Mouse (Mus musculus): ENCODE results near the gene Gid8.

DNA sequence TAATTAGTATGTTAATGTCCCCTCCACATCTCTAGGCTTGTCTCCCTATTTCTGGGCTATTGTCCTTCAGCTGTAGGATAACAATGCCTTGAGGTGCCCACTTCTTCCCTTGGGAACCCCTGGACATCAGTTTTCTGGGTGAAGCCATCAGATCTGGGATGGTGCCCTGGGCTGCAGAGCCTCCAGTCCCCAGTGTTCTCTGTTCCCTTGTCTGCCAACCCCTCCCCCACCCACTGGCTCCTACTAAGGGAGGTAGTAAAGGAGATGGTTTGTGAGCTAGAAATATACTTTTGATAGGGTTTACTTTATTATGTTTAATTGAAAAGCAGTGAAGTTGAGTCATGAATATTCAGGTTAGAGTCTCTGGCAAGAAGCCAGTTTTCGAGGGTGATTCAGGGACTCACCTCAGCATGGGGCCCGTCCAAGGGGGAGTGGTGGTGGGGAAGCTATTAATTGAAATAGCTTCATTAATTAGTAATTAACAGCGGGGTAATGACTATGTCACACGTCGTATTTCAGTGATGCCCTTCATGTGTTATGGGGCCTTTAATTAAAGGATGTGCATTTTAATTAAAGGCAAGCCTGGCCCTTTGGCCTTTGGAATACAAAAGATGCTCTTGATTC lies 36.8 kb downstream of the Gid8 start:
- no peak for TF ChIP-seq POLR2A (IDR thresholded peaks at IDR 0.05; ENCODE audit: low read depth, low read length)
- no peak for TF ChIP-seq CTCF (IDR thresholded peaks at IDR 0.05; ENCODE audit: extremely low read depth, insufficient read depth, insufficient read length, insufficient replicate concordance)
